Mouse (Mus musculus): ENCODE measurements at regions not wholly inside any gene's neighbourhood (a gene's known extent, or its start where the extent isn't known, plus 50 kb on each side); places are given as distances from the start of the nearest gene placed in this dataset. TPM values are rescaled to one million over a fixed set of nuclear protein-coding genes. Genes with fewer than 3 reads are reported as not detected.

- WGBS: 31% methylated on average over 4 of the region's 4 CpGs
- no peak overlapping the region for H3K4me2 ChIP-seq
- no peak overlapping the region for H3K27ac ChIP-seq (ENCODE audit: low read depth, low read length)
- no peak overlapping the region for H3K9ac ChIP-seq (ENCODE audit: low read depth, low read length)
- H3K4me1 ChIP-seq (replicated peaks; ENCODE audit: control insufficient read depth, insufficient read depth, low read length): no peaks in the 10 kb centered on the region
- H3K9me3 ChIP-seq (ENCODE audit: control insufficient read depth, low read length): no peaks in the 10 kb centered on the region
- H3K36me3 ChIP-seq (ENCODE audit: control insufficient read depth, insufficient read depth, low read length): no peaks in the 10 kb centered on the region
- peak; percentile 78 for ATAC-seq (replicated peaks; ENCODE audit: low FRiP score)
- no peak overlapping the region for H3K4me3 ChIP-seq (ENCODE audit: low read depth, low read length)
- no peak for DNase-seq (ENCODE audit: low spot score)
- H3K27me3 ChIP-seq (replicated peaks; ENCODE audit: control insufficient read depth, insufficient read depth, low read length): no peaks in the 10 kb centered on the region
Observed at GRCm38 (mm10) chr5:13959575-13959974, 65.5 kb upstream of the Sema3e start.

DNA sequence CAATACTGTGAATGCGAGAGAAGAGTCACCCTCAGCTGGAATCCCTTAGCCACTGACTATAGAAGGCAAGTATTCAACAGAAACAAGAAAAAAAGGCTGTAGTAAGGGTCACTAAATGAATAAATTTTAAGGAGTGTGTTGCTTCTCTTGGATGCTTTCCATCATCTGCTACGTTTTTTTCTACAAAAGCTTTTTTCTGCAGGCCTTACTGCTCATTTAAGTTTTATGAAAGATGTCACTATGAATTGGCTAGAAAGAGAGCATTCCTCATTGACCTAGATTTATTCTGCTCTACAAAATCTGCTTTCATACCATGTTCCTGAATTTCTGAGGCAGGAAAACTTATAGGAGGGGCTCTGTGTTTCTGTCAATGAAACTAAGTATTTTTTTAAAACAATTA lies 59.2 kb upstream of the Sema3e start:
- Histone ChIP-seq H3K9me3 (ENCODE audit: control insufficient read depth, low read length) (no peaks in the 10 kb centered on the region), H3K4me3 (ENCODE audit: low read depth, low read length) (no peak overlapping the region), H3K4me1 (replicated peaks; ENCODE audit: control insufficient read depth, insufficient read depth, low read length) (no peaks in the 10 kb centered on the region), H3K27ac (ENCODE audit: low read depth, low read length) (no peak overlapping the region), H3K36me3 (ENCODE audit: control insufficient read depth, insufficient read depth, low read length) (no peaks in the 10 kb centered on the region), H3K4me2 (no peak overlapping the region), H3K27me3 (replicated peaks; ENCODE audit: control insufficient read depth, insufficient read depth, low read length) (no peaks in the 10 kb centered on the region), H3K9ac (ENCODE audit: low read depth, low read length) (no peak overlapping the region)
- 71% methylated on average over 2 of the region's 2 CpGs for WGBS
- no peak for ATAC-seq (replicated peaks; ENCODE audit: low FRiP score)
- DNase-seq (ENCODE audit: low spot score): no peak

DNA sequence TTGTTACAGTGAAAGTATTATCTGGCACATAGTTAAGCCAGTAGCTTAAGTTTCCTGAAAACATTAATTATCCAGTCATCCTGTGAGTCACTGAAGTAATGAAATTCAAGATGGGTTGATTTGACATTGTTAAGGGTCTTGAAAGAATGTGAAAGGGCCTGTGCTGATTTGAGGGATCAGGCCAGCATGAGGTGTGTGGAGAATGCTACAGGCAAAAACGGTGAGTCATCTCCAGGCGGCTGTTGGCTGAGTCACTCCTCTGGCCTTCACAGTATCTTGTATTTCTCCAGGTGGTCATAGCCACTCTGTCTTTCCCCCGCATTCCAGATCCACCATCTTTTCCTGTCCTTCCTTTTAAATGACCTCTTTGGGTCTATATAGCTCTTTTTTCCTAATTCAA lies 50.4 kb upstream of the Sema3e start:
- H3K27ac ChIP-seq (ENCODE audit: low read depth, low read length): no peak overlapping the region
- ATAC-seq (replicated peaks; ENCODE audit: low FRiP score): no peak
- H3K9me3 ChIP-seq (ENCODE audit: control insufficient read depth, low read length): no peaks in the 10 kb centered on the region
- no peaks in the 10 kb centered on the region for H3K4me1 ChIP-seq (replicated peaks; ENCODE audit: control insufficient read depth, insufficient read depth, low read length)
- H3K4me2 ChIP-seq: no peak overlapping the region
- DNase-seq (ENCODE audit: low spot score): no peak
- WGBS: 40% methylated on average over 3 of the region's 3 CpGs
- no peak overlapping the region for H3K4me3 ChIP-seq (ENCODE audit: low read depth, low read length)
- no peaks in the 10 kb centered on the region for H3K36me3 ChIP-seq (ENCODE audit: control insufficient read depth, insufficient read depth, low read length)
- H3K27me3 ChIP-seq (replicated peaks; ENCODE audit: control insufficient read depth, insufficient read depth, low read length): no peaks in the 10 kb centered on the region
- H3K9ac ChIP-seq (ENCODE audit: low read depth, low read length): no peak overlapping the region

Small RNAs in the stretch of these regions (microRNA-seq; reads per million reads assigned to microRNA genes)
- gene Gm24054 (ENCODE audit: borderline number of aligned reads): not detected
